Mouse (Mus musculus) CH12.LX (cell line): ENCODE data around the gene Wdr83. TPM values are rescaled to one million over a fixed set of nuclear protein-coding genes. Genes with fewer than 3 reads are reported as not detected.
A peak's percentile ranks its signal among the peaks of the same experiment; 100 is the strongest.

ENCODE experiments used
- DNase-seq: peaks from one replicate; pipeline ENCODE4 v3.0.0-alpha.2; 2013; ENCODE audit errors: extremely low read depth
- H3K27ac ChIP-seq: 2 replicates; pipeline ENCODE4 v1.5.1; 2012; ENCODE audit warnings: low read depth, mild to moderate bottlenecking, control low read depth, moderate library complexity; ENCODE audit not compliant: insufficient read depth
- H3K27me3 ChIP-seq: replicated peaks from 2 replicates; pipeline ENCODE3; 2012; ENCODE audit warnings: inconsistent platforms
- H3K36me3 ChIP-seq, 2 experiments: replicated peaks in 1 of 2; 2 replicates each; pipeline versions ENCODE3 to v1.6.1; 2012; ENCODE audit warnings: inconsistent platforms in 1 of 2, low read length in 1 of 2, mild to moderate bottlenecking in 1 of 2, mixed read lengths in 1 of 2, moderate library complexity in 1 of 2; ENCODE audit not compliant: control insufficient read depth in 1 of 2, insufficient read depth in 1 of 2
- H3K4me1 ChIP-seq, 2 experiments: 2 replicates each; pipeline ENCODE4 v1.6.1; 2012; ENCODE audit warnings: inconsistent platforms in 1 of 2, moderate library complexity in 1 of 2; ENCODE audit not compliant: insufficient read depth in 2 of 2, control insufficient read depth in 1 of 2
- H3K4me2 ChIP-seq: 2 replicates; pipeline ENCODE4 v1.6.1; 2012; ENCODE audit warnings: low read depth, mild to moderate bottlenecking, control low read depth; ENCODE audit not compliant: poor library complexity, insufficient read depth, severe bottlenecking
- H3K4me3 ChIP-seq, 3 experiments: fragments of 150-350 bp in 1 of 3; sonication (generic) in 1 of 3; replicated peaks in 1 of 3; 2 replicates each; pipeline versions ENCODE3 to v1.5.1; 2011 to 2012; ENCODE audit warnings: low read depth in 2 of 3, low read length in 2 of 3, mild to moderate bottlenecking in 2 of 3, moderate library complexity in 2 of 3, control low read depth in 1 of 3, improper control_type of control experiment in 1 of 3, inconsistent platforms in 1 of 3, mixed read lengths in 1 of 3; ENCODE audit not compliant: poor library complexity in 1 of 3
- H3K79me2 ChIP-seq: replicated peaks from 2 replicates; pipeline ENCODE4 v1.6.1; 2012; ENCODE audit warnings: mild to moderate bottlenecking, moderate library complexity; ENCODE audit not compliant: control insufficient read depth, poor library complexity, insufficient read depth, severe bottlenecking; ENCODE audit errors: extremely low read depth
- H3K9ac ChIP-seq: 2 replicates; pipeline ENCODE4 v1.6.1; 2012; ENCODE audit warnings: low read depth, mild to moderate bottlenecking, control low read depth, moderate library complexity; ENCODE audit not compliant: insufficient read depth
- H3K9me3 ChIP-seq: replicated peaks from 2 replicates; pipeline ENCODE3; 2012; ENCODE audit warnings: low read length, inconsistent platforms, mixed read lengths
- CHD1 ChIP-seq: IDR thresholded peaks from 2 replicates; pipeline ENCODE4 v1.6.1; 2012; ENCODE audit warnings: low read depth, low read length, improper control_type of control experiment, inconsistent platforms
- CHD2 ChIP-seq: IDR thresholded peaks from 2 replicates; pipeline ENCODE4 v1.6.1; 2011; ENCODE audit warnings: low read length, improper control_type of control experiment
- ELF1 ChIP-seq: IDR thresholded peaks from 2 replicates; pipeline ENCODE4 v1.6.1; 2014; ENCODE audit warnings: low read depth, mild to moderate bottlenecking, inconsistent platforms, low read length, improper control_type of control experiment
- EP300 ChIP-seq: IDR thresholded peaks from 2 replicates; pipeline ENCODE4 v1.6.1; 2011; ENCODE audit warnings: low read length, improper control_type of control experiment
- ETS1 ChIP-seq: conservative IDR thresholded peaks from 2 replicates; pipeline ENCODE4 v1.6.1; 2012; ENCODE audit warnings: low read depth, mild to moderate bottlenecking, inconsistent platforms, low read length, improper control_type of control experiment, moderate library complexity
- GABPA ChIP-seq: IDR thresholded peaks from 2 replicates; pipeline ENCODE4 v1.6.1; 2012; ENCODE audit warnings: low read depth, low read length, improper control_type of control experiment, inconsistent platforms; ENCODE audit not compliant: insufficient replicate concordance
- IRF4 ChIP-seq: IDR thresholded peaks from 2 replicates; pipeline ENCODE4 v1.6.1; 2014; ENCODE audit warnings: low read depth, mild to moderate bottlenecking, inconsistent platforms, low read length, improper control_type of control experiment
- JUN ChIP-seq: IDR thresholded peaks from 2 replicates; pipeline ENCODE4 v1.6.1; 2011; ENCODE audit warnings: low read depth, mild to moderate bottlenecking, low read length, improper control_type of control experiment, moderate library complexity; ENCODE audit not compliant: insufficient read depth
- JUND ChIP-seq: conservative IDR thresholded peaks from 2 replicates; pipeline ENCODE4 v1.6.1; 2011; ENCODE audit warnings: low read depth, low read length, improper control_type of control experiment
- MAFK ChIP-seq: IDR thresholded peaks from 2 replicates; pipeline ENCODE4 v1.6.1; 2011; ENCODE audit warnings: low read length, improper control_type of control experiment; ENCODE audit not compliant: insufficient replicate concordance
- MAX ChIP-seq: IDR thresholded peaks from 2 replicates; pipeline ENCODE4 v1.6.1; 2011; ENCODE audit warnings: low read length, improper control_type of control experiment
- MXI1 ChIP-seq: IDR thresholded peaks from 2 replicates; pipeline ENCODE4 v1.6.1; 2011; ENCODE audit warnings: mild to moderate bottlenecking, low read depth, low read length, improper control_type of control experiment
- POLR2A ChIP-seq: IDR thresholded peaks from 2 replicates; pipeline ENCODE4 v1.6.1; 2011; ENCODE audit warnings: low read depth, mild to moderate bottlenecking, improper control_type of control experiment, low read length
- RAD21 ChIP-seq: IDR thresholded peaks from 2 replicates; pipeline ENCODE4 v1.6.1; 2011; ENCODE audit warnings: low read depth, mild to moderate bottlenecking, low read length, improper control_type of control experiment, moderate library complexity
- SMC3 ChIP-seq: IDR thresholded peaks from 2 replicates; pipeline ENCODE4 v1.6.1; 2011; ENCODE audit warnings: low read depth, low read length, improper control_type of control experiment
- TBP ChIP-seq: conservative IDR thresholded peaks from 2 replicates; pipeline ENCODE4 v1.6.1; 2011; ENCODE audit warnings: low read depth, low read length, improper control_type of control experiment
- UBTF ChIP-seq: IDR thresholded peaks from 2 replicates; pipeline ENCODE4 v1.6.1; 2012; ENCODE audit warnings: low read depth, mild to moderate bottlenecking, inconsistent platforms, low read length, improper control_type of control experiment, moderate library complexity
- USF1 ChIP-seq: IDR thresholded peaks from 2 replicates; pipeline ENCODE4 v1.6.1; 2014; ENCODE audit warnings: low read depth, mild to moderate bottlenecking, inconsistent platforms, low read length, improper control_type of control experiment
- USF2 ChIP-seq: conservative IDR thresholded peaks from 2 replicates; pipeline ENCODE4 v1.6.1; 2011; ENCODE audit warnings: low read depth, low read length, improper control_type of control experiment
- ZKSCAN1 ChIP-seq: IDR thresholded peaks from 2 replicates; pipeline ENCODE4 v1.6.1; 2012; ENCODE audit warnings: low read depth, inconsistent platforms, low read length, improper control_type of control experiment, borderline replicate concordance
- ZMIZ1 ChIP-seq: IDR thresholded peaks from 2 replicates; pipeline ENCODE4 v1.6.1; 2012; ENCODE audit warnings: low read depth, mild to moderate bottlenecking, inconsistent platforms, low read length, improper control_type of control experiment
- ZNF384 ChIP-seq: IDR thresholded peaks from 2 replicates; pipeline ENCODE4 v1.6.1; 2012; ENCODE audit warnings: low read depth, low read length, improper control_type of control experiment, inconsistent platforms
- dilution Hi-C: fragments of 300-500 bp; cut with MboI; formaldehyde crosslinking; loops from 2 replicates; pipeline ENCODE4 v1.14.3; 2020; ENCODE audit warnings: low sequenced_read_pairs; ENCODE audit not compliant: extremely low pct_unique_long_range_greater_than_20kb, extremely low pct_ligation_motif_present
- in situ Hi-C: fragments of 300-500 bp; cut with MboI; formaldehyde crosslinking; loops from 3 replicates; pipeline ENCODE4 v1.14.3; 2019; ENCODE audit warnings: low sequenced_read_pairs, low pct_ligation_motif_present, low pct_unique_long_range_greater_than_20kb, mixed read lengths
- polyA plus RNA-seq: library from polyadenylated mRNA; unstranded; fragments of >175 nt; gene quantifications from 2 replicates; pipeline ENCODE4 v1.2.1, GENCODE M21; 2012; ENCODE audit warnings: low read depth; ENCODE audit not compliant: insufficient read length
- total RNA-seq, 2 experiments: library from RNA; depleted of rRNA; stranded (reverse); fragments of 300-350 nt in 1 of 2; fragments of >200 nt in 1 of 2; gene quantifications; 2 replicates each; pipeline ENCODE4 v1.2.3; 2012 to 2014

Gene Wdr83
- total and polyA plus RNA-seq, 3 experiments, result 5.5 to 35.6 (median 24.6) TPM

- TF ChIP-seq USF2, result no peak
- peak; percentile 44; the same call in 1 of the 2 replicates for TF ChIP-seq POLR2A
- no peak for TF ChIP-seq UBTF
- peak; percentile 7; the same call in 1 of the 2 replicates for TF ChIP-seq CHD2
- no peak for TF ChIP-seq GABPA
- peak; percentile 61 for TF ChIP-seq MXI1
- no peak for TF ChIP-seq ELF1
- TF ChIP-seq, all 38 proteins: peak for 10
Measured at GRCm38 (mm10) chr8:85034764-85035163, 46.3 kb downstream of the Wdr83 start (continued).

- DNase-seq, result no peak
- no peak overlapping the region for H3K9ac ChIP-seq
- no peak overlapping the region for H3K4me2 ChIP-seq
- H3K9me3 ChIP-seq, result no peaks in the 10 kb centered on the region
- in situ Hi-C loops, result no loop called here
- TF ChIP-seq MAX, result no peak
- H3K4me3 ChIP-seq, result no peak overlapping the region
- H3K79me2 ChIP-seq, result peaks cover 38% of the 10 kb centered on the region
- dilution Hi-C loops, result no loop called here
- H3K36me3 ChIP-seq, result peaks cover 39 to 50% of the 10 kb centered on the region in 2 experiments
- 0 out of 2 replicates have a peak overlapping the region, but pooled peaks have one; percentile 10 for H3K27ac ChIP-seq
- peaks cover 3 to 35% of the 10 kb centered on the region in 2 experiments; a peak in 3 of 4 replicates for H3K4me1 ChIP-seq
- H3K27me3 ChIP-seq, result no peaks in the 10 kb centered on the region
Measured at GRCm38 (mm10) chr8:85033867-85034266, 47.2 kb downstream of the Wdr83 start.

GRCm38 (mm10) chr8:85032622-85033311 is 48.3 kb downstream of the Wdr83 start:
- no peak overlapping the region for H3K9ac ChIP-seq
- peaks cover 38% of the 10 kb centered on the region for H3K79me2 ChIP-seq
- H3K4me3 ChIP-seq, result no peak overlapping the region
- no peak for TF ChIP-seq UBTF
- TF ChIP-seq GABPA, result no peak
- TF ChIP-seq MAFK, result no peak
- TF ChIP-seq JUN, result no peak
- TF ChIP-seq EP300, result no peak
- TF ChIP-seq TBP, result no peak
- no peak for TF ChIP-seq SMC3
- TF ChIP-seq CHD2, result no peak
- no peak for TF ChIP-seq ZKSCAN1
- TF ChIP-seq RAD21, result no peak
- TF ChIP-seq JUND, result no peak
- TF ChIP-seq ZNF384, result no peak
- no peak for TF ChIP-seq ZMIZ1
- no peak for TF ChIP-seq ELF1
- TF ChIP-seq CHD1, result no peak
- no peak for TF ChIP-seq IRF4
- TF ChIP-seq ETS1, result no peak
- TF ChIP-seq USF1, result no peak
- dilution Hi-C loops (no loop called here), in situ Hi-C loops (no loop called here)
- no peak overlapping the region for H3K4me2 ChIP-seq
- H3K36me3 ChIP-seq, result peaks cover 39 to 53% of the 10 kb centered on the region in 2 experiments
- H3K27ac ChIP-seq, result no peak overlapping the region
- no peaks in the 10 kb centered on the region for H3K27me3 ChIP-seq
- H3K9me3 ChIP-seq, result no peaks in the 10 kb centered on the region
- DNase-seq, result no peak
- H3K4me1 ChIP-seq, result peaks cover 6 to 44% of the 10 kb centered on the region in 2 experiments
